Mouse (Mus musculus) limb, embryonic 11.5 days (tissue): ENCODE data around the gene Tmeff2. TPM values are rescaled to one million over a fixed set of nuclear protein-coding genes. Genes with fewer than 3 reads are reported as not detected.

ENCODE experiments used
- ATAC-seq: fragments of 200-750 bp; cut with Nextera tagmentation; 2 replicates; pipeline ENCODE4 v1.8.0; 2017; ENCODE audit warnings: low read depth; ENCODE audit not compliant: insufficient number of reproducible peaks, low FRiP score, low TSS enrichment
- DNase-seq: peaks from one replicate; pipeline ENCODE4 v3.0.0-alpha.2; 2015; ENCODE audit warnings: low spot score
- H3K27ac ChIP-seq: fragments of 300-500 bp; sonication (generic); replicated peaks from 2 replicates; pipeline ENCODE4 v1.5.1; 2014; ENCODE audit warnings: low read depth, mild to moderate bottlenecking, low read length
- H3K27me3 ChIP-seq: fragments of 300-500 bp; sonication (generic); 2 replicates; pipeline ENCODE4 v1.6.1; 2014; ENCODE audit warnings: mild to moderate bottlenecking, low read length, mixed read lengths; ENCODE audit not compliant: control insufficient read depth, insufficient read depth
- H3K36me3 ChIP-seq: fragments of 300-500 bp; sonication (generic); 2 replicates; pipeline ENCODE4 v1.6.1; 2014; ENCODE audit warnings: mild to moderate bottlenecking, low read length, moderate library complexity, mixed read lengths; ENCODE audit not compliant: control insufficient read depth, insufficient read depth
- H3K4me1 ChIP-seq: fragments of 300-500 bp; sonication (generic); 2 replicates; pipeline ENCODE4 v1.6.1; 2014; ENCODE audit warnings: low read length, mixed read lengths; ENCODE audit not compliant: control insufficient read depth, insufficient read depth
- H3K4me2 ChIP-seq: fragments of 300-500 bp; sonication (generic); 2 replicates; pipeline ENCODE4 v1.6.1; 2014; ENCODE audit warnings: low read depth, mild to moderate bottlenecking, moderate library complexity; ENCODE audit not compliant: severe bottlenecking
- H3K4me3 ChIP-seq: fragments of 300-500 bp; sonication (generic); 2 replicates; pipeline ENCODE4 v1.5.1; 2014; ENCODE audit warnings: low read depth, low read length
- H3K9ac ChIP-seq: fragments of 300-500 bp; sonication (generic); 2 replicates; pipeline ENCODE4 v1.6.1; 2014; ENCODE audit warnings: mild to moderate bottlenecking, low read length
- H3K9me3 ChIP-seq: fragments of 300-500 bp; sonication (generic); 2 replicates; pipeline ENCODE4 v1.6.1; 2016; ENCODE audit warnings: low read length; ENCODE audit not compliant: control insufficient read depth
- WGBS: fragments of 180-500 bp; shearing (Covaris S2); extraction: QIAGEN DNeasy Blood & Tissue Kit; methylation state at CpG from one replicate; pipeline ENCODE4 v1.1.7; 2014; 5-methylcytosine and 5-hydroxymethylcytosine counted together
- polyA plus RNA-seq: library from polyadenylated mRNA; unstranded; fragments of >200 nt; fragmentation: Nextera tagmentation; extraction: Ambion mirVana; gene quantifications from 2 replicates; pipeline ENCODE4 v1.2.1, GENCODE M21; 2014

Tmeff2 gene
- polyA plus RNA-seq, 1 experiment from 2014 or later, result 3.5 TPM

GRCm38 (mm10) chr1:50969685-50970084 is 69.2 kb downstream of the Tmeff2 start:
- ATAC-seq (no peak), DNase-seq (no peak)
- no peak overlapping the region for H3K9ac ChIP-seq
- H3K4me2 ChIP-seq, result no peak overlapping the region
- no peaks in the 10 kb centered on the region for H3K27me3 ChIP-seq
- H3K9me3 ChIP-seq, result no peaks in the 10 kb centered on the region
- no peak overlapping the region for H3K27ac ChIP-seq
- no peaks in the 10 kb centered on the region for H3K36me3 ChIP-seq
- 83% methylated on average over 2 of the region's 2 CpGs for WGBS
- H3K4me3 ChIP-seq, result no peak overlapping the region
- H3K4me1 ChIP-seq, result no peaks in the 10 kb centered on the region

GRCm38 (mm10) chr1:50970853-50971252 is 70.4 kb downstream of the Tmeff2 start:
- no peaks in the 10 kb centered on the region for H3K9me3 ChIP-seq
- H3K36me3 ChIP-seq, result no peaks in the 10 kb centered on the region
- H3K27ac ChIP-seq, result no peak overlapping the region
- no peak overlapping the region for H3K4me3 ChIP-seq
- no peak for ATAC-seq
- no peak overlapping the region for H3K9ac ChIP-seq
- no peaks in the 10 kb centered on the region for H3K27me3 ChIP-seq
- WGBS, result 80% methylated on average over 2 of the region's 2 CpGs
- DNase-seq, result no peak
- H3K4me2 ChIP-seq, result no peak overlapping the region
- H3K4me1 ChIP-seq, result no peaks in the 10 kb centered on the region

- WGBS, result 68% methylated on average over 6 of the region's 6 CpGs
- no peak for ATAC-seq
- DNase-seq, result no peak
- Histone ChIP-seq H3K4me3 (no peak overlapping the region), H3K4me1 (no peaks in the 10 kb centered on the region), H3K4me2 (no peak overlapping the region), H3K36me3 (no peaks in the 10 kb centered on the region), H3K27ac (no peak overlapping the region), H3K9me3 (no peaks in the 10 kb centered on the region), H3K27me3 (no peaks in the 10 kb centered on the region), H3K9ac (no peak overlapping the region)
These were observed 72.3 kb downstream of the Tmeff2 start for GRCm38 (mm10) chr1:50972509-50973436.

GRCm38 (mm10) chr1:50979358-50980081 is 79.1 kb downstream of the Tmeff2 start:
- H3K36me3 ChIP-seq, result no peaks in the 10 kb centered on the region
- H3K9me3 ChIP-seq, result no peaks in the 10 kb centered on the region
- H3K27ac ChIP-seq, result no peak overlapping the region
- no peak overlapping the region for H3K9ac ChIP-seq
- H3K4me3 ChIP-seq, result no peak overlapping the region
- WGBS, result 84% methylated on average over 4 of the region's 4 CpGs
- no peak overlapping the region for H3K4me2 ChIP-seq
- ATAC-seq, result no peak
- DNase-seq, result no peak
- H3K27me3 ChIP-seq, result no peaks in the 10 kb centered on the region
- H3K4me1 ChIP-seq, result no peaks in the 10 kb centered on the region

DNA sequence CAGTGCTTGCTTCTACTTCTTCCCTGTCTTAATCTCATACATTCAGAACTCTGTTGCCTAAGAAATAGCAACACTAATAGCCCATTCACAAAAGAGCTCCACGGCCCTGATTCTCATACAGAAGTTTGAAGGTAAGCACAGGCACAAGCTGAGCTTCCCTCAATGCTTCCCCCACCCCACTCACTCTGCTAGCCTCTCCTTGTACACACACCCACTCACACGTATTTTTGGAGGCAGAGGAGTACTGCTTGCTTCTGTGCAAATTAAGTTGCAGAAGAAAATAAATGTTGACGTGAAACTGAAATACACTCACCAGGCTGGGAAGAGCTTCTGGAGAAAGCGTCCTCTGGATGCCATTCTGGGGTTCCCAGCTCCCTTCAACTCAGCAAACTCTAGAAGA is 80.1 kb downstream of the Tmeff2 start:
- no peaks in the 10 kb centered on the region for H3K27me3 ChIP-seq
- H3K4me3 ChIP-seq, result no peak overlapping the region
- ATAC-seq (no peak), DNase-seq (no peak)
- no peaks in the 10 kb centered on the region for H3K4me1 ChIP-seq
- H3K9me3 ChIP-seq, result no peaks in the 10 kb centered on the region
- H3K27ac ChIP-seq, result no peak overlapping the region
- no peak overlapping the region for H3K9ac ChIP-seq
- H3K36me3 ChIP-seq, result no peaks in the 10 kb centered on the region
- no peak overlapping the region for H3K4me2 ChIP-seq
- 75% methylated on average over 4 of the region's 4 CpGs for WGBS

DNA sequence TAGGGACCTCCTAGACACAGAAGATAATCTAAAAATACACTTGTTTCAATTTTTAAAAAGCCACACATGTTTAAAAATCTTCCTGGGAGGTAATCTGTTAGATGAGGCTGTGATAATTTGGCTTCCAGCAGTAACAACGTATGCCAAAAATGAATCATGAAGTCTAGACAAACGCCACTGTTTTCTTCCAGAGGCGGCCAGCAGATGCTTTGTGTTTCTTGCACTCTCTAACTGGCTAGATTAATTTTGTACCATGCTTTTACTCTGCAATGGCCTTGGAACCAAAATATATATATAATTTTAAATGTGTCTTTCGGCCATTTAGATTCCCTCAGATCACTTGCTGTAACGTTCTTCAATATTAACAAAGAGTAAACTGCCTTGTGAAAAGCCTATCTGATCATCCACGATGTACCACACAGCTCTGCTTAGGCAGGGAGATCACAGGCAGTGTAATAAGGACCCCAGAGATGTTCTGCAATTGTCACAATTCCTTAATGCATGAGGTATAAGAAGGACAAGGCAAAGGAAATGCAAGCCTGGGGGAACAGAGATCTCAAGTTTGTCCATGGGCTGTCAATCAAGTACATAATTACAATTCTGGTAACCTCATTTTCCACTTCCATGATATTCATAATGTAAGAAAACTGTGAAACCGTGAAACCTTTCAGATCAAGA is 80.8 kb downstream of the Tmeff2 start:
- ATAC-seq (no peak), DNase-seq (no peak)
- WGBS, result 93% methylated on average over 7 of the region's 7 CpGs

GRCm38 (mm10) chr1:50990661-50991060 is 90.2 kb downstream of the Tmeff2 start:
- Histone ChIP-seq H3K4me3 (no peak overlapping the region), H3K9ac (no peak overlapping the region), H3K27me3 (no peaks in the 10 kb centered on the region), H3K4me2 (no peak overlapping the region), H3K9me3 (no peaks in the 10 kb centered on the region), H3K36me3 (no peaks in the 10 kb centered on the region), H3K27ac (no peak overlapping the region), H3K4me1 (no peaks in the 10 kb centered on the region)
- ATAC-seq (no peak), DNase-seq (no peak)
- 88% methylated on average over 2 of the region's 2 CpGs for WGBS

More for the DNA sequence above, 80.8 kb downstream of the Tmeff2 start:
- no peak overlapping the region for H3K9ac ChIP-seq
- no peaks in the 10 kb centered on the region for H3K9me3 ChIP-seq
- no peak overlapping the region for H3K4me3 ChIP-seq
- no peaks in the 10 kb centered on the region for H3K36me3 ChIP-seq
- no peak overlapping the region for H3K27ac ChIP-seq
- no peaks in the 10 kb centered on the region for H3K27me3 ChIP-seq
- no peaks in the 10 kb centered on the region for H3K4me1 ChIP-seq
- H3K4me2 ChIP-seq, result no peak overlapping the region

DNA sequence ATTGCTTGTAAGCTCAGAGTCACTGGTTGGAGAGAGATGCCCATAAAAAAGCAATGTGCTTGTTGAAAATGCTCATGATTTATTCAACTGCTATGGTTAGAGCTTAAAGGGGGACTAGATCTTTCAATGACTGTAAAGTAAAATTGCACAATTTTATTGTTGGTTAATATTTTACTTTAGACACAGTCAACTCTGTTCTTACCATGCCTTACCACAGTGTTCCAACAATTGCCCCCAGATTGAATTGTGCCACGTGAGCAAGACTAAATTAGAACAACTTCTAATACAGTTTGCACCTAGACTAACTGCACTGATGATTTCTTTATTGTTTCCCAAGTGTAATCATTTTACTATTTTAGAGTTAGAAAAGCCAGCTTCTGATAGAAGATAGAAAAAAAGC is 94.1 kb downstream of the Tmeff2 start:
- Histone ChIP-seq H3K36me3 (no peaks in the 10 kb centered on the region), H3K4me3 (no peak overlapping the region), H3K4me1 (no peaks in the 10 kb centered on the region), H3K9ac (no peak overlapping the region), H3K27me3 (no peaks in the 10 kb centered on the region), H3K27ac (no peak overlapping the region), H3K9me3 (no peaks in the 10 kb centered on the region), H3K4me2 (no peak overlapping the region)
- DNase-seq (no peak), ATAC-seq (no peak)
- WGBS, result 73% methylated on average over 1 of the region's 1 CpGs
